Mouse (Mus musculus): ENCODE results near the gene Usp5. TPM values are rescaled to one million over a fixed set of nuclear protein-coding genes. Genes with fewer than 3 reads are reported as not detected.
A peak's percentile ranks its signal among the peaks of the same experiment; 100 is the strongest.

Gene Usp5
- total RNA-seq (2021) = 10 to 100 TPM; 73.7 to 75.3 TPM

DNA sequence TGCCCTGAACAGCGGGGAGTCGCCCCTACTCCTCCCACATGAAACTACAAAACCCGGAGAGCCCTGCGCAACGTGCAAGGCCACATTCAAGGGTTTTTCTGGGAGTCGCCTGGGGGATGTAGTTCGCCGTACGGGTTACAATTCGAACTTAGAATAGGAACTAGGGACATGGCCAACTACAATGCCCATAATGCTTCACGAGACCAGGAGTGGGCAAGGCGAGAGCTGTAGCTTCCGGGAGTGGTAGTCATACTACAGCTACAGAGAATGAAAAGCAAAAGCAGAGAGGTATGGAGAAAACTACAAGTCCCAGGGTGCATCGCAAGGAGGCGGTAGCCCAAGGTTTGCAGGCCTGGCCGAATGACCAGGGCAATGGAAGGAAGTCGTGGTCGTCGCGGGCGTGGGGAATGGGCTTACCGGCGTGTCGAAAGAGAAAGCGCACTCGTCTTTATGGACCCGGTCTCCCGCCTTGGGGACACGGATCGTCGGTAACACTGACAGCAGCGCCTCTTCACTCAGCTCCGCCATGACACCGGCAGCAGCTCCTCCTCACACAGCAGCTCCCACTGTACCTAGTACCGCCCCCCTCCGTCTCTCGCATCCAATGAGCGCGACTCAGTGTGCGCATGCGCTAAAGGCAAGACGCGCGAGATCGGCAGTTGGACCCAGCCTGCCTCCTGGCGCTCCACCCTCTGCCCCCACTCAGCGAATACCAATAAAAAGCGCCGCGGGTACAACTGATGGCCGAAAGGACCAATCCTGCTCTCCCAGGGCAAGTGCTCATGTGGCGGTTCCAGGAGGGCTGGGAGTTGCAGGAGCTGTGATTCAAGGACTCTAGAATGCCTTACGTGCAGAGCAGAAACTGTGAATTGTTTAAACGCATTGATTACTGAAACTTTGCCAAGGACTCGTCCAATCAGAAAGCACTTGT lies at the start of gene Usp5, which contains the start of gene Cdca3:
TSS of gene Usp5 (minus strand) at position 617 of the 931 bp plus-strand sequence.
TSS of gene Cdca3 (plus strand) at position 680 of the 931 bp plus-strand sequence.
- intact Hi-C loops (cut with DNase I) = no loop called here
- DNase-seq (ENCODE audit: low spot score) = peak; percentile 99

- intact Hi-C loops (cut with DNase I) = no loop called here
- no peak for DNase-seq (ENCODE audit: low spot score)
Measured at GRCm38 (mm10) chr6:124874348-124874747, 45.1 kb upstream of the Usp5 start.

GRCm38 (mm10) chr6:124866560-124866959 lies 37.3 kb upstream of the Usp5 start:
- no peak for DNase-seq (ENCODE audit: low spot score)

DNA sequence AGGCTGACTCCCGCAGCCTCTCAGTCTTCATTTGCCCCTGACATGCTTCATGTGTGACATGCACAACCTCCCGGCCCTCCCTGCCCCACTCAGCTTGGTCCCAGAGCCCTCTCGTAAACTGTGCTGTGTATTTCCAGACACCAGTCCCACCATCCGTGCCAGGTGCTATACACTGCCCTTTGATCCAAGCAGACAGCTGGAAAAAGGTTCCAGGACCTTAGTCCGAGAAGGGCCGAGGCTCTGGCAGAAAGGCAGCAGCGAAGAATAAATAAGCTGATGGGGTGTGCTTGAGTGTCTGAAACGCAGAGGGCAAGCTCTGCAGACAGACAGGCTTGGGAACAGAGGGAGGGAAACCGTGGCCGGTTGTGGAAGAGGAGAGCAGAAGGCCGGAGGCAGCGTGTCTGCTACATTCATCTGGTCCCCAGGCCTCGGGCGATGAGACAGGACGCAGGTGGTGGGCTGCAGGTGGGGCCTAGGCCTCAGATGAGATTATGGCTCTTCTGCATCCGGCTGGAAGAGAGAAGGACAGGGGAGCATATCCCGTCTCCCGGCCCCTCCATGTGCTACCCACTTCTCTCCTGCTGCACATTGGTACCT lies 36.6 kb upstream of the Usp5 start:
- no peak for DNase-seq (ENCODE audit: low spot score)
- intact Hi-C loops (cut with DNase I) = no loop called here

More at GRCm38 (mm10) chr6:124866560-124866959, 37.3 kb upstream of the Usp5 start:
- intact Hi-C loops (cut with DNase I) = no loop called here

DNA sequence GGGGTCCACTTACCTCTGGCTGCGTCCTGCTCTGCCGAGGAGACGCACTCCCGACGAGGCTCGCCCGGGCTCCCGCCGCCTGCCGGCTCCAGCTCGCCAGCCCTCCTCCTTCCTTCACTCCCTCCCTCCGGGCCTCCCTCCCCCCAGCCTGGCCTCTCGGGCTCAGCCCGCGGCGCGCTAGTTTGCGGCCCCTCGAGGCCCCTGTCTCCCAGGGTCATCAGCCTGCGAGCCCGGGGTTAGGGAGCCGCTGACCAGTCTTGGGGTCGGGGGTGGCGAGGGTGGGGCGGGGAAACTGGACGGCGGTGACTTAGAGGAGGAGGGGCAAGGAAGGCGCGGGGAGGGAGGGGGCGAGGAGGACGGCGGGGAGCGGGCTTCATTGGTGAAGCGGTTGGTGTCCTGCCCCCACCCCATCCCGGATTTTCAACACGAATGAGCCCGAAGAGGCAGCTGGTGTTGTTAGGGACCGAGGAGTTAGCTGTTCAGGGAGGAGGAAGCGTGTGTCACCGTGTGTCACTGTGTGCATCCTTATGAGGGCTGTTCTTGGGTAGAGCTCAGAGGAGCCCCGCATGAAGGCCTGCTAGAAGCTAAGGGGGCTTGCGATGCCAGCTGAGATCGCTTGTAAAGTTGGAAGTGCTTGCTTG lies 34.5 kb upstream of the Usp5 start, which contains the start of gene Gpr162:
TSS of gene Gpr162 (minus strand) at position 326 of the 641 bp plus-strand sequence.
- intact Hi-C loops (cut with DNase I) = loop anchor here (2.0 kb wide), 1 partner anchor 39 kb away; no protein-coding TSS in a partner anchor
- no peak for DNase-seq (ENCODE audit: low spot score)

DNA sequence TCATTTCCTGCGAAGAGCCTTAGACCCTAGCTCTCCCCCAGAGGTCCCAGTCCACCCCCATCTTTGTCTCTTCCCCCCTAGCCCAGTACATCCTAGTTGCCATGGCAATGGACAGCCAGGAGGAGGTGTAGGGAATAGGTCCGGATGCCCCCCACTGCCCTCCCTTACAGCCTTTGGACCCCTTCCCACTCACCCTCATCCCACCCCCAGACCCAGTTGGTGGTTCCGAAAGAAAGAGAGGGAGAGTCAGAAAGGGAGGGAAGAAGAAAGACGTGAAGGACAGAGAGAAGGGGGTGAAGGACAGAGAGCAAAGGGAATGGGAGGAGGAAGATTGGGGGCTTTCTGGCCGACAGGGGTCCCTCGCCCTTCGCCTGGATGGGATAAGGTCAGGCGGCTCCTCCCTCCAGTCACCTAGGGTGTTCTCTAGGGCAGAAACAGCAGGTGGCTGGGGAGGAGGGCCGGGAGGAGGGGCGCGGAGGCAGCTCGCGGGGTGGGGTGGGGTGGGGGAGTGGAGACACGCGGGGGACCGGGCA lies 33.9 kb upstream of the Usp5 start:
- DNase-seq (ENCODE audit: low spot score) = no peak
- intact Hi-C loops (cut with DNase I) = loop anchor here (2.0 kb wide), 1 partner anchor 40 kb away; no protein-coding TSS in a partner anchor

DNA sequence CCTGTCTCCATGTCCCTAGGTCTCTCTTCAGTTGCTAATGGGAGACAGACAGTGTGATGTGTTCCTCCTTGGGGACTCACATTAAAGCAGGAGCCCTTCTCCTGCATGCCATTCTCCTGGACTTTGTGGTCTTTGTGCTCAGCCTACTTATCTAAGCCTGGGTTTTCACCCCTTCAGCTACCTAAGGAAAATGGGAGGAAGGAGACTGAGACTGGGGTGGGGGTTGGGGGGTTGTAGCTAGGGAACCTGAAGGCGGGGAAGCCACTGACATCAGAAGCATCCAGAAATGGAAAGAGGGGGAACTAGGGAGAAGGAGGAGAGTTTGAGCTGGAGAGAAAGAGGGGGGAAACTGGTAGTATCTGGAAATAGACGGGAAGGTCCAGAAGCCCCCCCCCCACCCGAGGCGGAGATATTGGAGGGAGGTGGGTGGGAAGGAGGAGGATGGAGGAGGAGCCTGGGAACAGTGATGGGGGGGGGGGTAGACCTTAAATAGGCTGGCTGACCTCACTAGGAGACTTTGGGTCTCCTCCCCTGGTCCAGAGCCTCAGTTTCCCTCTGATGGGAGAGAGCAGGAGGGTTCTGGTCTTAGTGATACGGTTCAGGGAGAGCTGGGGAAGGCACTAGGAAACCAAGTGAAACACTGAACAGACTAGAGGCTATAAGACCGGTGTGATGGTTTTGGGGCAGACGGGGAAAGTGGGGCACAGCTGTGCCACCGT lies 33.3 kb upstream of the Usp5 start:
- no peak for DNase-seq (ENCODE audit: low spot score)

GRCm38 (mm10) chr6:124861802-124862201 lies 32.5 kb upstream of the Usp5 start:
- no peak for DNase-seq (ENCODE audit: low spot score)
- intact Hi-C loops (cut with DNase I) = loop anchor here (2.0 kb wide), 1 partner anchor 41 kb away; no protein-coding TSS in a partner anchor

More for the DNA sequence above, 33.3 kb upstream of the Usp5 start:
- intact Hi-C loops (cut with DNase I) = loop anchor here (2.0 kb wide), 1 partner anchor 40 kb away; no protein-coding TSS in a partner anchor

DNA sequence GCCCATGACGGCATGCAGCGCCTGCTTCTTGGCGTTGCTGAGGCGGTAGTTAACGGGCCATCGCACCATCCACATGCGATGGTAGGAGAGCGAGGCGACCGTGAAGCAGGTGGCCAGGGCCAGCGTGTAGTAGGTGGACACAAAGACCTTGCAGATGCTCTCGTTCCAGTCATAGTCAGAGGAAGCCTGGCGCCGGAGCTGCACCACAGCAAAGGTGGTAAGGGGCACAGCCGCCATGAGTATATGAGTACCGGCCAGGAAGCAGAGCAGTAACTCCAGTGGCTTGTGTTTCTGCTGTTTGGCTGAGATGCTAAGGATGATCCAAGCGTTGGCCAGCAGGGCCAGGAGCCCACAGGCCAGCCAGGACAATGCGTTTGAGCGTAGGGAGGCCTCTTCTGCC lies 32.0 kb upstream of the Usp5 start:
- no peak for DNase-seq (ENCODE audit: low spot score)
- intact Hi-C loops (cut with DNase I) = no loop called here

DNA sequence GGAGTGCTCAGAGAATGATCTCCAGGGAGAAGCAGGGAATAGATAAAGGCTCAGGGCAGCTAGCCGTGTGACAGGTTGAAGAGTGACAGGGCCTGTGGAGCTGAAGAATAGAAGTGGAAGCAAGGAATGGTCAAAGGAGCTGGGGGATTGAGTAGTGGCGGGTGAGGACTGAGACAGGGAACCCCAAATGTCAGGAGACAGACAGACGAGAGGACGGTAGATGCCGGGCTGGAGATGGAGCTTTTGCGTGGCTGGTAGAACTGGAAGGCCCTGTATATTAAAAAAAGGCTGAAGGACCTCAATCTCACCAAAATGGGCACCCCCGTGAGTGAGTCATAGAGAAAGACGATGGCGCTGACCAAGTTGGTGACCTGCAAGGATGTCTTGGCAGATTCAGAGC lies 31.2 kb upstream of the Usp5 start:
- intact Hi-C loops (cut with DNase I) = no loop called here

GRCm38 (mm10) chr6:124859725-124860124 lies 30.4 kb upstream of the Usp5 start:
- intact Hi-C loops (cut with DNase I) = no loop called here
- DNase-seq (ENCODE audit: low spot score) = peak; percentile 64

More for the DNA sequence above, 31.2 kb upstream of the Usp5 start:
- no peak for DNase-seq (ENCODE audit: low spot score)

DNA sequence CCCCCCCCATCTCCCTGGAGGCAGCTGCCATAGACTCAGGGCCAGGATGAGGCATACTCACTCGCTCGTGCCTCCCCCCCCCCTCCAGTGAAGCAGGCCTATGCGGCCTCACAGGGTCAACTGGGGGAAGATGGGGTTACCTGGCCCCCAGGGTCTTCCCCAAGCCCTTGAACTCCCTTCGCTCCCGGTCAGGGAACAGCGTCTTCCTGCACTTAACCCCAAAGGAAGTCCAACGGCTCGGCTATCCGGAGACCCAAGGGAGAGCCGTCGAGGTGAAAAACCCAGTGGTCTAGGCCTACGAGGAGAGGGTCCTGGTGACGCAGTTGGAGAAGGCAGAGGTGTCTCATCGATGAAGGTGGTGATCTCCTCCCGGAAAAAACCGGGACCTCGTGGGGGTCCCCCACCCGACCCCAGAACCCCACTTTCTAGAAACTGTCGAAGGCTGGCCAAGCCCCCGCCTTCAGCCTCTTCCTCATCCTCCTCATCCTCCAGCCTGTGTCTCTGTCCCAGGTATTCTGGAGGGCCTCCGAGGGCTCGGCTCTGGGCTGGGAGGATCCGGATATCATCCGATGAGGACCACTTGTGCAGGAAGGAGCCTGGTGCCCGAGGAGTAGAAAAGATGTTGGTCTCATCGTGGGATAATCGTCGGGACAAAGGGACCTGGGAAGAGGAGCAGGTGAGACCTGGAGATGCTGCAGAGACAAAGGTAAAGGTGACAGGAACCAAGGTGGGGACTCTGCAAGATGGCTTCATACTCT lies 29.5 kb upstream of the Usp5 start:
- no peak for DNase-seq (ENCODE audit: low spot score)
- intact Hi-C loops (cut with DNase I) = no loop called here

DNA sequence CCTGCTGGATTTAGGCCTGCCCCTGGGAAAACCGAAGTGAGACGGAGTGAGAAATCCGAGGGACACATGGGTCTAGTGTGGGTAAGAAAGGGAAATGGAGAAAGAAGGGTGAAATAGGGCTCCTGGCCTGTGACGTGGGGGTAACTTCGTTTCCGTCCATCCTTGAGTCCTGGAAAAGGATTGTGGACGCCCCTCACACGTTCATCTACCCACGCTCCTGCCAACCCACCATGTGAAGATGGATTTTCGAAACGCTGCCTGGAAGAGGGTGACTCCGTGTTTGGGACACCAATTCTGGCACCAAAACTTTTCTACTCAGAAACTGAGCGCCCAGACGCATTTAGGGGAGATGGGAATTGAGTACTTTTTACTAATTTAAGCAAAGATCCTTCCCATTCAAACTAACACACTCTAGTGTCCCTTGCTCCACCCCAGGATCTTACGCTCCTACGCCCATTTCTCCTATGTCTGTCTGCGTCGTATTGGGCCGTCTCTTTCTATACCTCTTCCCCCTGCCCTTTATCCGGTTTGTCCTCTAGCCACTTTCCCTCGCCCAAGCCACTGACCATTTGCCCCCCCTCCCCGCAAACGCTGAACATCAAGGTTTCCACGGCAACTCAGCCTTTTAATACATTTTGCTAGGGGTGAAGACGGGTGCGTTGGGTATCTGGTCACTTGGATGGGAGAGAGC lies 28.7 kb upstream of the Usp5 start:
- no peak for DNase-seq (ENCODE audit: low spot score)
- intact Hi-C loops (cut with DNase I) = no loop called here

GRCm38 (mm10) chr6:124856916-124857839 lies 27.9 kb upstream of the Usp5 start, which contains the start of gene P3h3:
Gene P3h3 (minus strand): TSS chr6:124857752.
- intact Hi-C loops (cut with DNase I) = no loop called here
- DNase-seq (ENCODE audit: low spot score) = peak; percentile 74

DNA sequence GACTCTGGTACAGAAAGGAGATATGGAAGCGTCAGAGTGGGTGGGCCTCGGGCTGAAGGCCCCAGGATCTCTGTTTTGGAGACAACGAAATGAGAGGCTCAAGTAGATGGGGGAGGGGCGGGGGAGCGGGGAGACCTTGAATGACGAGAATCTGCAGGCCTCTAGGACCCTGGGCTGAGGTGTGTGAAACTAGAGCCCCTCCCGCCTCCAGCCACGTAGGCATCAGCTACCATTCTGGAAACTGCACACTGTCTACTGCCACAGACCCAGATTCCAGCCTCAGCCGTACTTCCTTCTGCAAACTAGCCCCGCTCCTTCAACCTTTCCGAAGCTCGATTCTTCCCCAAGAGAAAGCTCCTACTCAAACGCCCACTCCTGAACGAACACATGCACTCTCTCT lies 27.0 kb upstream of the Usp5 start:
- no peak for DNase-seq (ENCODE audit: low spot score)
- intact Hi-C loops (cut with DNase I) = no loop called here

- DNase-seq (ENCODE audit: low spot score) = no peak
Measured at GRCm38 (mm10) chr6:124854647-124855046, 25.4 kb upstream of the Usp5 start.

GRCm38 (mm10) chr6:124850535-124850934 lies 21.3 kb upstream of the Usp5 start:
- no peak for DNase-seq (ENCODE audit: low spot score)
- intact Hi-C loops (cut with DNase I) = no loop called here

More at GRCm38 (mm10) chr6:124854647-124855046, 25.4 kb upstream of the Usp5 start:
- intact Hi-C loops (cut with DNase I) = no loop called here

All from heart, postnatal 25 days (tissue).